Comparison of ENCODE assay signal across 8 mouse cellular contexts in genomic region chr2:10825278-10826133, GRCm38 (mm10).
DNase-seq lines count a peak whose midpoint lies in the region; ATAC-seq and TF ChIP-seq lines count a peak whose summit lies in the region.

No protein-coding gene starts in this region.

- H3K4me1 ChIP-seq in bone marrow macrophage, adult 2 months (ENCODE audit: control insufficient read depth, insufficient read depth, low read length) = no peaks in the 10 kb centered on the region
- 0 out of 2 replicates have a peak, but pooled peaks cover 3% of the 10 kb centered on the region for H3K4me1 ChIP-seq in embryonic facial prominence, embryonic 15.5 days
- no peaks in the 10 kb centered on the region for H3K4me1 ChIP-seq in heart, embryonic 16.5 days (ENCODE audit: control insufficient read depth, insufficient read depth, low read length)
- no peaks in the 10 kb centered on the region for H3K4me1 ChIP-seq in liver, embryonic 13.5 days (replicated peaks)

- H3K9ac ChIP-seq in embryonic facial prominence, embryonic 15.5 days = no peak overlapping the region
- peak overlapping the region; percentile 69 for H3K9ac ChIP-seq in heart, embryonic 16.5 days (ENCODE audit: low read length)
- H3K9ac ChIP-seq in liver, embryonic 13.5 days = no peak overlapping the region; the same call in 1 of the 2 replicates

- H3K9me3 ChIP-seq in embryonic facial prominence, embryonic 15.5 days (replicated peaks) = no peaks in the 10 kb centered on the region
- no peaks in the 10 kb centered on the region for H3K9me3 ChIP-seq in heart, embryonic 16.5 days (replicated peaks; ENCODE audit: control insufficient read depth, low read length)
- no peaks in the 10 kb centered on the region for H3K9me3 ChIP-seq in liver, embryonic 13.5 days (replicated peaks)

- TF ChIP-seq CTCF in bone marrow macrophage, adult 2 months (IDR thresholded peaks at IDR 0.05; ENCODE audit: low read depth, low read length) = peak; percentile 80

- 16% methylated on average over 29 of the region's 29 CpGs for WGBS in embryonic facial prominence, embryonic 15.5 days
- WGBS in heart, embryonic 16.5 days = 27% methylated on average over 29 of the region's 29 CpGs
- WGBS in liver, embryonic 13.5 days (ENCODE audit: insufficient replicate concordance) = 28% methylated on average over 29 of the region's 29 CpGs

- H3K36me3 ChIP-seq in embryonic facial prominence, embryonic 15.5 days = no peaks in the 10 kb centered on the region
- no peaks in the 10 kb centered on the region for H3K36me3 ChIP-seq in heart, embryonic 16.5 days (ENCODE audit: control insufficient read depth, insufficient read depth)
- no peaks in the 10 kb centered on the region for H3K36me3 ChIP-seq in liver, embryonic 13.5 days

- no peak overlapping the region for H3K27ac ChIP-seq in bone marrow macrophage, adult 2 months (ENCODE audit: insufficient read depth, low read depth, low read length)
- peak overlapping the region; percentile 74 for H3K27ac ChIP-seq in embryonic facial prominence, embryonic 15.5 days (replicated peaks)
- H3K27ac ChIP-seq in heart, embryonic 16.5 days (ENCODE audit: low read length) = no peak overlapping the region
- no peak overlapping the region for H3K27ac ChIP-seq in liver, embryonic 13.5 days

- peak overlapping the region; percentile 50 for H3K4me2 ChIP-seq in embryonic facial prominence, embryonic 15.5 days (replicated peaks)
- H3K4me2 ChIP-seq in heart, embryonic 16.5 days (ENCODE audit: low read depth, low read length) = peak overlapping the region; percentile 66
- peak overlapping the region; percentile 50 for H3K4me2 ChIP-seq in liver, embryonic 13.5 days

- TF ChIP-seq POLR2A in bone marrow macrophage, adult 2 months (IDR thresholded peaks at IDR 0.05; ENCODE audit: borderline replicate concordance, low read depth, low read length) = no peak

- peak; percentile 81 for ATAC-seq in embryonic facial prominence, embryonic 15.5 days (ENCODE audit: insufficient number of reproducible peaks, low FRiP score, low TSS enrichment, low read depth)
- ATAC-seq in heart, embryonic 16.5 days (replicated peaks; ENCODE audit: extremely low read depth, insufficient read depth, low FRiP score) = no peak
- ATAC-seq in liver, embryonic 13.5 days (ENCODE audit: low read depth) = no peak

- H3K27me3 ChIP-seq in embryonic facial prominence, embryonic 15.5 days = no peaks in the 10 kb centered on the region
- no peaks in the 10 kb centered on the region for H3K27me3 ChIP-seq in heart, embryonic 16.5 days (ENCODE audit: control insufficient read depth, insufficient read depth, low read length)
- H3K27me3 ChIP-seq in liver, embryonic 13.5 days = no peaks in the 10 kb centered on the region

- H3K4me3 ChIP-seq in bone marrow macrophage, adult 2 months (ENCODE audit: insufficient read depth, low read length) = peak overlapping the region; percentile 49
- peak overlapping the region; percentile 50 for H3K4me3 ChIP-seq in embryonic facial prominence, embryonic 15.5 days (replicated peaks)
- H3K4me3 ChIP-seq in heart, embryonic 16.5 days (ENCODE audit: low read length) = peak overlapping the region; percentile 61
- peak overlapping the region; percentile 48 for H3K4me3 ChIP-seq in liver, embryonic 13.5 days (replicated peaks)

- peak; percentile 13 to 45 for DNase-seq in CD8-positive naive resting alpha-beta T cell, adult 2 months (ENCODE audit: low read depth in 2 of 2, low spot score in 2 of 2)
- peak; percentile 46 to 61 for DNase-seq in kidney, postnatal 25 days
- DNase-seq in liver, embryonic 13.5 days = peak; percentile 3
- DNase-seq in neural tube, embryonic 10.5 days (ENCODE audit: extremely low spot score, low spot score) = peak; percentile 63
- peak; percentile 69 for DNase-seq in telencephalon, adult 2 months (ENCODE audit: low read depth, low spot score)

Comparison
In these comparisons a context has a peak if more than half of its experiments do, and no peak if none do; other contexts are left out.
1. DNase-seq: peak in every context shown above with its lines; median percentile 69 in telencephalon, adult 2 months; 63 in neural tube, embryonic 10.5 days; 54 in kidney, postnatal 25 days; 29 in CD8-positive naive resting alpha-beta T cell, adult 2 months; 3 in liver, embryonic 13.5 days.